Mouse (Mus musculus): ENCODE data around the gene Batf3. TPM values are rescaled to one million over a fixed set of nuclear protein-coding genes. Genes with fewer than 3 reads are reported as not detected.
A peak's percentile ranks its signal among the peaks of the same experiment; 100 is the strongest.

The Batf3 gene
- total and polyA plus RNA-seq, 3 experiments = 42.5 to 50.4 (median 44.7) TPM

DNA sequence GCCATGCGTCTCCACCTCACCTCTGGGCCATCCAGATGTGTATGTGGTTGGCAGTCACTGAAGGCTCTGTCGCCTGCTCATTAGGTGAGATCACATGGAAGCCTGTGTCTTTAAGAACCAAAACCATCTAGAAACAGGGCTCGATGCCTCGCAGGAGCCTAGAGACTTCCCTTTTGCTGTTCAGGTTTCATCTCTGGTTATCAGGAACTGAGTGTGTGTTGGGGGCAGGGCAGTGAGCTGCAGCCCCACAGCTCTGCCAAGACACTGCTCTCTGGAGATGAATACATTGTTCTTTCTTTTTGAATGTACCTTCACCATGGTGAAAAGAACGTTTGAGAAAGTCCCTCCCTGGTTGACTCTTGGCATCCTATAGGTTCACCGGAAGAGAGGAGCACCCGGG is 17.2 kb downstream of the Batf3 start (continued):
- TF ChIP-seq IRF4 (IDR thresholded peaks at IDR 0.05; ENCODE audit: low read depth, low read length) = peak; percentile 96
- TF ChIP-seq MAFK (IDR thresholded peaks at IDR 0.05; ENCODE audit: insufficient replicate concordance, low read length) = no peak
- peak; percentile 44; the same call in 1 of the 2 replicates for TF ChIP-seq MAX (IDR thresholded peaks at IDR 0.05; ENCODE audit: low read length)
- peak; percentile 54; the same call in 1 of the 2 replicates for TF ChIP-seq RCOR1 (conservative IDR thresholded peaks at IDR 0.05; ENCODE audit: low read depth, low read length)
- no peak for TF ChIP-seq NRF1 (IDR thresholded peaks at IDR 0.05; ENCODE audit: low read depth, low read length)
- TF ChIP-seq ETS1 (conservative IDR thresholded peaks at IDR 0.05; ENCODE audit: low read depth, low read length) = peak; percentile 73
- TF ChIP-seq ZC3H11A (IDR thresholded peaks at IDR 0.05; ENCODE audit: low read depth, low read length) = no peak

DNA sequence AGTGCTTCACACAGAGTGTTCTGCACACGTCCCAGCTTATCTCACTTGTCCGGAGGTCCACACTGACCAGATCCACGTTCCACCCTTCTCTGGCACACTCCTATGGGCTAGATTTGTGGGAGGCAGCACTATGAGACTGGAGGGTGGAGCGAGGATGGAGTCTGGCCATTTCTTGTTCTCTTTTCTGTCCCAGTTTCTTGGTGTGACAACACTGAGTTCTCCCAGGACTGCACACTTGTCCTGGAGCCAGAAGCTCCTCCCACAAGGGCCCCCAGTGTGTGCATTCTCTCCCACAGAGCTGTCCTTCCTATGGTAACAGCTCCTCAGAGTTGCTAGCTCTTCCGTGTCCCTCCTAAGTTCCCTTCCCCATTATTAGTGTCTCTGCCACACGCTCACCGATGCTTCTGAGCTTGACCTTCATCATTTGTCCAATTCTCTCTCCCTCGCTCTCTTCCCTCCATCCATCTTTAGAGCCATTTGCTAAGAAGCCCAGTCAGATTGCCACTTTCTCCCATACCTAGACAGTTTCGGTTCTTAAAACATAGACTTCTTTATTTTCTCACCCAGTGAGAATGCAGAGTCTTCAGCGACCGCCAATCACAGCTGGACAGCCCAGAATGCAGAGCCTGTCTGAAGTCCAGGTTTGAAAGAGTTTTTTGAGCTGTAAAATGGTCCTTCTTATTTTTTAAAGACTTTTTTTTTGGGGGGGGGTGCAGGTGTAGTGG is 18.0 kb downstream of the Batf3 start:
- Histone ChIP-seq H3K4me1 (ENCODE audit: control insufficient read depth in 1 of 2, insufficient read depth in 2 of 2) (peaks cover 35 to 71% of the 10 kb centered on the region in 2 experiments), H3K27ac (ENCODE audit: insufficient read depth, low read depth) (peak overlapping the region; percentile 47)

DNA sequence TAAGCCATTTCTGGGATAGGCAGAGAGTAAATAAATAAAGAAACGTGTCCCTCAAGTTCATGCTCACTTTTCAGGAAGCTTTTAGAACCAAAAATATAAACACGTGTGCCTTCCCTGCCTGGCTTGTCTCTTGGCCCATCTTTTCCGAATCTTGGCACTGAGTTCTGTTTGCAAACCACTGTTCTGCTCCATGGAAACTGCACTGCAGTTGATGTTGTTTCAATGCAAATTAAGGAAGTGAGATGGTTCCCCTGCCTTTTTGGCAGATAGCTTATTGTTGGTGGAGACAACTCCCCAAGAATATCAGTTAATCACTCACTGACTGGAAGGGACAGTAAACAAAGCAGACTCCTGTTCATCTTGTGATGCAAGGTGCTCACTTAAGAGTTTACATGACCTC is 25.1 kb downstream of the Batf3 start:
- Histone ChIP-seq H3K79me2 (replicated peaks; ENCODE audit: control insufficient read depth, extremely low read depth, insufficient read depth, poor library complexity, severe bottlenecking) (no peaks in the 10 kb centered on the region), H3K4me2 (ENCODE audit: insufficient read depth, low read depth, poor library complexity, severe bottlenecking) (no peak overlapping the region), H3K27me3 (replicated peaks) (no peaks in the 10 kb centered on the region), H3K4me1 (ENCODE audit: control insufficient read depth in 1 of 2, insufficient read depth in 2 of 2) (peaks cover 34 to 65% of the 10 kb centered on the region in 2 experiments), H3K36me3 (replicated peaks in 1 of 2; ENCODE audit: control insufficient read depth in 1 of 2, insufficient read depth in 1 of 2, low read length in 1 of 2) (no peaks in the 10 kb centered on the region), H3K9ac (ENCODE audit: insufficient read depth, low read depth) (no peak overlapping the region), H3K4me3 (replicated peaks in 1 of 3; ENCODE audit: low read depth in 2 of 3, low read length in 2 of 3, poor library complexity in 1 of 3) (no peak overlapping the region), H3K27ac (ENCODE audit: insufficient read depth, low read depth) (no peak overlapping the region), H3K9me3 (replicated peaks; ENCODE audit: low read length) (peaks cover 2% of the 10 kb centered on the region)
- no peak for DNase-seq (ENCODE audit: extremely low read depth)
- dilution Hi-C loops (cut with MboI; ENCODE audit: extremely low pct_ligation_motif_present, extremely low pct_unique_long_range_greater_than_20kb, low sequenced_read_pairs) = no loop called here
- in situ Hi-C loops (cut with MboI; ENCODE audit: low pct_ligation_motif_present, low pct_unique_long_range_greater_than_20kb, low sequenced_read_pairs) = loop anchor here (25.0 kb wide), 1 partner anchor 690 kb away; the partner anchor contains the start of gene Nek2
- TF ChIP-seq NELFE (IDR thresholded peaks at IDR 0.05; ENCODE audit: low read depth, low read length) = no peak
- TF ChIP-seq USF1 (IDR thresholded peaks at IDR 0.05; ENCODE audit: low read depth, low read length) = no peak
- no peak for TF ChIP-seq TBP (conservative IDR thresholded peaks at IDR 0.05; ENCODE audit: low read depth, low read length)
- TF ChIP-seq EP300 (IDR thresholded peaks at IDR 0.05; ENCODE audit: low read length) = no peak
- no peak for TF ChIP-seq SIN3A (IDR thresholded peaks at IDR 0.05; ENCODE audit: low read length)
- TF ChIP-seq MAX (IDR thresholded peaks at IDR 0.05; ENCODE audit: low read length) = no peak
- TF ChIP-seq SMC3 (IDR thresholded peaks at IDR 0.05; ENCODE audit: low read depth, low read length) = no peak
- TF ChIP-seq ZMIZ1 (IDR thresholded peaks at IDR 0.05; ENCODE audit: low read depth, low read length) = no peak

More for the DNA sequence above, 18.0 kb downstream of the Batf3 start:
- Histone ChIP-seq H3K27me3 (replicated peaks) (no peaks in the 10 kb centered on the region), H3K79me2 (replicated peaks; ENCODE audit: control insufficient read depth, extremely low read depth, insufficient read depth, poor library complexity, severe bottlenecking) (no peaks in the 10 kb centered on the region), H3K9ac (ENCODE audit: insufficient read depth, low read depth) (no peak overlapping the region), H3K4me3 (replicated peaks in 1 of 3; ENCODE audit: low read depth in 2 of 3, low read length in 2 of 3, poor library complexity in 1 of 3) (peak overlapping the region in 1 of 3 experiments; percentile 9), H3K4me2 (ENCODE audit: insufficient read depth, low read depth, poor library complexity, severe bottlenecking) (peak overlapping the region; percentile 50; the same call in 1 of the 2 replicates), H3K9me3 (replicated peaks; ENCODE audit: low read length) (no peaks in the 10 kb centered on the region), H3K36me3 (replicated peaks in 1 of 2; ENCODE audit: control insufficient read depth in 1 of 2, insufficient read depth in 1 of 2, low read length in 1 of 2) (no peaks in the 10 kb centered on the region)
- in situ Hi-C loops (cut with MboI; ENCODE audit: low pct_ligation_motif_present, low pct_unique_long_range_greater_than_20kb, low sequenced_read_pairs) = loop anchor here (25.0 kb wide), 1 partner anchor 697 kb away; the partner anchor contains the start of gene Nek2
- dilution Hi-C loops (cut with MboI; ENCODE audit: extremely low pct_ligation_motif_present, extremely low pct_unique_long_range_greater_than_20kb, low sequenced_read_pairs) = no loop called here
- TF ChIP-seq ZC3H11A (IDR thresholded peaks at IDR 0.05; ENCODE audit: low read depth, low read length) (no peak), JUN (IDR thresholded peaks at IDR 0.05; ENCODE audit: insufficient read depth, low read depth, low read length) (no peak), USF2 (conservative IDR thresholded peaks at IDR 0.05; ENCODE audit: low read depth, low read length) (no peak), POLR2AphosphoS2 (IDR thresholded peaks at IDR 0.05; ENCODE audit: low read depth, low read length) (no peak), UBTF (IDR thresholded peaks at IDR 0.05; ENCODE audit: low read depth, low read length) (no peak), IRF4 (IDR thresholded peaks at IDR 0.05; ENCODE audit: low read depth, low read length) (peak; percentile 61; the same call in 1 of the 2 replicates), MAZ (IDR thresholded peaks at IDR 0.05; ENCODE audit: low read depth, low read length) (no peak), EP300 (IDR thresholded peaks at IDR 0.05; ENCODE audit: low read length) (peak; percentile 38)
- no peak for DNase-seq (ENCODE audit: extremely low read depth)
